Mouse (Mus musculus) T-cell, adult 2 months (primary cell): ENCODE data around the gene Zranb1.
A peak's percentile ranks its signal among the peaks of the same experiment; 100 is the strongest.

Experiments
- DNase-seq: peaks from one replicate; pipeline ENCODE4 v3.0.0; 2022; ENCODE audit warnings: low spot score

The Zranb1 gene

GRCm38 (mm10) chr7:132930055-132930454, 887 bp upstream of the Zranb1 start:
- DNase-seq: peak; percentile 7

GRCm38 (mm10) chr7:132931560-132932351, 814 bp downstream of the Zranb1 start:
- DNase-seq: peak; percentile 56

- DNase-seq: no peak
Measured at GRCm38 (mm10) chr7:132933331-132933730, 2.4 kb downstream of the Zranb1 start.

GRCm38 (mm10) chr7:132934743-132935142, 3.8 kb downstream of the Zranb1 start:
- DNase-seq: no peak

GRCm38 (mm10) chr7:132939118-132939517, 8.2 kb downstream of the Zranb1 start:
- no peak for DNase-seq

- no peak for DNase-seq
Measured at GRCm38 (mm10) chr7:132940569-132940968, 9.6 kb downstream of the Zranb1 start.

- no peak for DNase-seq
Measured at GRCm38 (mm10) chr7:132949968-132950367, 19.0 kb downstream of the Zranb1 start.

- DNase-seq: no peak
Measured at GRCm38 (mm10) chr7:132950613-132951012, 19.7 kb downstream of the Zranb1 start.

GRCm38 (mm10) chr7:132964395-132964794, 33.5 kb downstream of the Zranb1 start:
- no peak for DNase-seq

- DNase-seq: no peak
Measured at GRCm38 (mm10) chr7:132965707-132966106, 34.8 kb downstream of the Zranb1 start.

- DNase-seq: no peak
Measured at GRCm38 (mm10) chr7:132972079-132972478, 41.1 kb downstream of the Zranb1 start.

GRCm38 (mm10) chr7:132976079-132976478, 45.1 kb downstream of the Zranb1 start:
- no peak for DNase-seq

- no peak for DNase-seq
Measured at GRCm38 (mm10) chr7:132977981-132978380, 47.0 kb downstream of the Zranb1 start.

- DNase-seq: no peak
Measured at GRCm38 (mm10) chr7:132982639-132983038, 51.7 kb downstream of the Zranb1 start.

- no peak for DNase-seq
Measured at GRCm38 (mm10) chr7:132989839-132990238, 58.9 kb downstream of the Zranb1 start.

- no peak for DNase-seq
Measured at GRCm38 (mm10) chr7:132991240-132991900, 60.4 kb downstream of the Zranb1 start.

GRCm38 (mm10) chr7:132992967-132993615, 62.1 kb downstream of the Zranb1 start:
- no peak for DNase-seq

- DNase-seq: no peak
Measured at GRCm38 (mm10) chr7:132994120-132994519, 63.2 kb downstream of the Zranb1 start.

GRCm38 (mm10) chr7:132994628-132995191, 63.8 kb downstream of the Zranb1 start:
- no peak for DNase-seq

- DNase-seq: peak; percentile 6
Measured at GRCm38 (mm10) chr7:132996391-132996790, 65.4 kb downstream of the Zranb1 start.

- DNase-seq: no peak
Measured at GRCm38 (mm10) chr7:132998639-132999038, 67.7 kb downstream of the Zranb1 start.

- no peak for DNase-seq
Measured at GRCm38 (mm10) chr7:132999061-132999460, 68.1 kb downstream of the Zranb1 start.

- no peak for DNase-seq
Measured at GRCm38 (mm10) chr7:133001388-133001787, 70.4 kb downstream of the Zranb1 start.
